Mouse (Mus musculus) macrophage (primary cell): ENCODE results near the gene Tnnc2. TPM values are rescaled to one million over a fixed set of nuclear protein-coding genes. Genes with fewer than 3 reads are reported as not detected.

ENCODE experiments used
- polyA plus RNA-seq: library from polyadenylated mRNA; stranded (reverse); fragments of 250-400 nt; gene quantifications from 3 replicates; pipeline ENCODE4 v1.2.4, GENCODE M21; 2018; ENCODE audit warnings: inconsistent platforms

Gene Tnnc2
- polyA plus RNA-seq, 1 experiment from 2014 or later, result not detected

Other genes starting within 250 kb of the Tnnc2 start
- not detected in 3 replicates for gene Wfdc2, start 217.6 kb downstream of the Tnnc2 start, polyA plus RNA-seq
- not detected in 3 replicates for gene Spint3, start 206.5 kb downstream of the Tnnc2 start, polyA plus RNA-seq
- gene Wfdc6a, start 194.5 kb downstream of the Tnnc2 start, polyA plus RNA-seq, result not detected in 3 replicates
- gene Eppin, start 186.4 kb downstream of the Tnnc2 start, polyA plus RNA-seq, result not detected in 3 replicates
- not detected in 3 replicates for gene Wfdc6b, start 166.4 kb downstream of the Tnnc2 start, polyA plus RNA-seq
- gene Wfdc8, start 166.3 kb downstream of the Tnnc2 start, polyA plus RNA-seq, result not detected in 3 replicates
- gene Wfdc16, start 141.2 kb downstream of the Tnnc2 start, polyA plus RNA-seq, result not detected in 3 replicates
- not detected in 3 replicates for gene Wfdc10, start 123.9 kb downstream of the Tnnc2 start, polyA plus RNA-seq
- gene Wfdc9, start 123.4 kb downstream of the Tnnc2 start, polyA plus RNA-seq, result not detected in 3 replicates
- not detected in 3 replicates for gene Wfdc11, start 105.9 kb downstream of the Tnnc2 start, polyA plus RNA-seq
- not detected in 3 replicates for gene Wfdc13, start 94.9 kb downstream of the Tnnc2 start, polyA plus RNA-seq
- not detected in 3 replicates for gene Spint4, start 81.5 kb downstream of the Tnnc2 start, polyA plus RNA-seq
- gene Spint5, start 64.7 kb downstream of the Tnnc2 start, polyA plus RNA-seq, result not detected in 3 replicates
- gene Wfdc3, start 34.0 kb downstream of the Tnnc2 start, polyA plus RNA-seq, result not detected in 3 replicates
- gene Dnttip1, start 34.0 kb downstream of the Tnnc2 start, polyA plus RNA-seq, result 20.7 to 27.5 TPM (median 21.6 TPM) in 3 replicates
- gene Ube2c, start 10.1 kb downstream of the Tnnc2 start, polyA plus RNA-seq, result 1.7 to 21.7 TPM (median 12.8 TPM) in 3 replicates
- 7.1 to 8.5 TPM (median 7.3 TPM) in 3 replicates for gene Snx21, start 5.9 kb upstream of the Tnnc2 start, polyA plus RNA-seq
- 9.7 to 17.7 TPM (median 17.1 TPM) in 3 replicates for gene Acot8, start 24.9 kb upstream of the Tnnc2 start, polyA plus RNA-seq
- gene Zswim3, start 25.1 kb upstream of the Tnnc2 start, polyA plus RNA-seq, result 3.3 to 3.6 TPM (median 3.4 TPM) in 3 replicates
- 4.8 to 5.4 TPM (median 5.2 TPM) in 3 replicates for gene Zswim1, start 42.7 kb upstream of the Tnnc2 start, polyA plus RNA-seq
- 0.80 TPM in 1 of 3 replicates, not detected in the others for gene Spata25, start 48.6 kb upstream of the Tnnc2 start, polyA plus RNA-seq
- 1,416 to 1,739 TPM (median 1,652 TPM) in 3 replicates for gene Ctsa, start 52.9 kb upstream of the Tnnc2 start, polyA plus RNA-seq
- 3.9 to 17.8 TPM (median 7.7 TPM) in 3 replicates for gene Neurl2, start 53.5 kb upstream of the Tnnc2 start, polyA plus RNA-seq
- gene Pltp, start 77.7 kb upstream of the Tnnc2 start, polyA plus RNA-seq, result 538 to 865 TPM (median 584 TPM) in 3 replicates
- gene Pcif1, start 99.3 kb upstream of the Tnnc2 start, polyA plus RNA-seq, result 14.5 to 26.1 TPM (median 19.1 TPM) in 3 replicates
- 6.8 to 9.1 TPM (median 7.0 TPM) in 3 replicates for gene Zfp335, start 131.8 kb upstream of the Tnnc2 start, polyA plus RNA-seq
- gene Mmp9, start 160.8 kb upstream of the Tnnc2 start, polyA plus RNA-seq, result 0.22 to 2.2 TPM (median 0.77 TPM) in 3 replicates
- not detected in 3 replicates for gene Slc12a5, start 180.8 kb upstream of the Tnnc2 start, polyA plus RNA-seq